Mouse (Mus musculus): ENCODE results near the gene Lysmd2.
"Not testable (repeated sequence)": the region's sequence is repeated elsewhere in the genome, so short reads cannot be mapped to it uniquely, and the experiment has no call there.

Lysmd2 gene

DNA sequence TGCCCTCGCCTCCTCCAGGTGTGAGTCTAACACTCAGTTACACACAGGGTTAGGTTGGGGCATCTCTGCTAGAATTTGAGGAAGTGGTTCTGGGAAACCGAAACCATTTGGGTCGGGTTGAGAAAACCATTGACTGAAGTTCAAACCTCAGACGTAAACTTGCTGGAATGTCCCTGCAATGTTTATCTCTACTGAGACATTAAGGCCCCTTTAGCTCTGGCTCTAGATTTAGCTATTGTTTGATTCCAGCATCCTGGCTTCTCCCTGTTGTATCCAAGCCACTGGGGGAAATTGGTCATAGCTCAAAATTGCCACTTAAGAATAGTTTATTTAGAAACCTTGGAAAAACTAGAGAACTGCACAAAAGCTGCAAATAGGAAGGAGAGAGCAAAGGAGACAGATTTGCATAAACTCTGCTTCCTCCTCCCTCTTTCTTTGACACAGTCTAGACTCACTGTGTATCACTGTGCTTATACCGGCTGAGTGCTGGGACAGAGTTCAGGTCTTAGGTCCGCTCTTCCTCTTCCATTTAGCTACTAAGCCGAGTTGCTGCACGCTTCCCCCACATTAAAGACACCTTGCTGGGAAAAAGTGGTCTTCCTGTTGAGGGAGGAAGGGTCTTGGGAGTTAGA lies 5.4 kb downstream of the Lysmd2 start:
- no peak for DNase-seq

GRCm38 (mm10) chr9:75632111-75632510 lies 6.6 kb downstream of the Lysmd2 start:
- peak; percentile 23 for DNase-seq

GRCm38 (mm10) chr9:75632902-75633301 lies 7.4 kb downstream of the Lysmd2 start:
- DNase-seq: peak; percentile 48

DNA sequence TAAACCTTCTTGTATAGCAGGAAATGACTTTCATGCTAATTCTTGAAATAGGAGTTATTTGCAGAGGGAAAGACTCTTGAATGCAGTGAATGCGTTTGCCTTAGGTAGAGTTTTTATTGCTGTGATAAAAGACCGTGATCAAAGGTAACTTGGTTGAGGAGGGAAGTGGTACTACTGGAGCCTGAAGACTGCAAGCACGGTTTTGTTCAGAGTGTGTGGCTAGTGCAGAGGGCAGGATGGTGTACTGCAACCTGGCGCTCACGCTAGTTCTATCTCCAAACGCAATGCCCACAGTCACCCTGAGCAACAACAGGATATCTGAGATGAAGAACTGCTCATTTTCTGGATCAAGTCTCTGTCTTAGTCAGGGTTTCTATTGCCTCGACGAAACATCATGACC lies 8.1 kb downstream of the Lysmd2 start:
- DNase-seq: no peak

GRCm38 (mm10) chr9:75634226-75634625 lies 8.7 kb downstream of the Lysmd2 start:
- no peak for DNase-seq

GRCm38 (mm10) chr9:75645405-75645804 lies 19.9 kb downstream of the Lysmd2 start:
- DNase-seq: no peak

GRCm38 (mm10) chr9:75653981-75654911 lies 28.7 kb downstream of the Lysmd2 start:
- peak; percentile 19 for DNase-seq

DNA sequence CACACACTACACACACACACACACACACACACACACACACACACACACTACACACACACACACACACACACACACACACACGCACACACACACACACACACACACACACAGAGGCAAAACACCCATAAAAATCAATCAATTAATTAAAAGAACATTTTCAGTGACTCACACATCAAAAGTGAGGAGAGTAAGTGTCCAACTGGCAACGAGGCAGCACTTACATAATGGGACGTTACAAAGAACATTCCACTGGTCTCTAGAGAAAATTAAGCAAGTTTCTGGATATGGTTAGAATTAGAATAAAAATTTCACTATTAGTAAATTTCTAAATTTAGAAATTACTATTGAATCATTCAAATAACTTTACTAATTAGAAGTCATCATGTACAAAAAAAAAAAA lies 30.9 kb downstream of the Lysmd2 start:
- DNase-seq: not testable (repeated sequence)

DNA sequence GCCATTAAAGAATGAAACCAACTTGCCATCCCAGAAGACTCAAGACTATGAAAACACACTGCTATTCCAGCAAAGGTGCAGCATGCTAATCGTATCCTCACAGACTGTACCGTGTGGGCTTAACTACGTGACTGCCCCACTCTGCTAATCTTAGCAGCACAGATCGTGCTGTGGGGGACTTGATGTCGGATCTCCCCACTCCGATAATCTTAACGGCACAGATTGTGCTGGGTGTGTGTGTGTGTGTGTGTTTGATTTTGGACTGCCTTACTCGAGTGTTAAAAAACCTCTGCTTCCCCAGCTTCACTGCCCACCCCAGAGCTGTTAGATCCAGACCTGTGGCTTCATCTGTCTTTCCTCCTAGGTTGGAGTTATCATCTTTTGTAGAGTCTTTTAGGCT lies 35.4 kb downstream of the Lysmd2 start:
- no peak for DNase-seq

DNA sequence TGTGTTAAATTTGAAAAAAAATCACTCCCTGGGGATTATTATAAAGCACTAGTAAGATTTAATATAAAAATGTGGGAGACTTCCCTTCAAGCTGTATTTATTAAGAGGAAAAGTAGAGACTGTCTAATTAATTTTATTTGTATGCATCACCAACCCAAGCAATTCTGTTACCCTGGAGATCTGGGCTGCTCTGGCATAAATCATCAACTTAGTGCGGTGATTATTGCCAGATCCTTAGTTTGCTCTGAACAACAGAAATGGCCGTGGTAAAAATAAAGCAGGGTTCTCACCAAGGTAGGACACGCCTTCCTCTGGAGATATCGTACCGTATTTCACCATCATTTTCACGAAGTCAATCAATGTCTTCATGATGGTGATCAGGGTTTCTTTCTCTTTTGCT lies 39.8 kb downstream of the Lysmd2 start:
- DNase-seq: no peak

- DNase-seq: no peak
Measured at GRCm38 (mm10) chr9:75666612-75667011, 41.1 kb downstream of the Lysmd2 start.

GRCm38 (mm10) chr9:75672769-75673168 lies 47.2 kb downstream of the Lysmd2 start:
- no peak for DNase-seq

DNA sequence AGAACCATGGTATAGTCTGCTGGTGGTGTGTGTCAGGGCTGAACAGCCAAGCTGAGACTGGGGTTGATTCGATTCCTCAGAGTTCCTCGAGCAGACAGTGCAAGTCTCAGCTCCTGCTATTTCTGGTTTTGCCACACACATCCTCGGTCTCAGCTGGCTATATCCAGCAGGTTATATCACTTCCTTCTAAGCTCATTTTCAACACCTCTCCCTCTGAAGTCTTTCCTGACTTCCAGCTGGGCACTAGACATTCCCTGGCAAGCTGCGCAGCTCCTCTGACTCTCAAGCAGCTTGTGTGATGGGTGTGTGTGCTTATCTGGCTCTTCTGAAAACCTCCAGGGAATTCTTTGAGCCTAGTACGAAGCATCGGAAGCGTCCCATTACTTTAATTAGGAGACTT lies 50.7 kb downstream of the Lysmd2 start:
- DNase-seq: no peak

GRCm38 (mm10) chr9:75678341-75678740 lies 52.8 kb downstream of the Lysmd2 start:
- DNase-seq: no peak

GRCm38 (mm10) chr9:75679629-75680028 lies 54.1 kb downstream of the Lysmd2 start:
- DNase-seq: no peak

GRCm38 (mm10) chr9:75680606-75681005 lies 55.1 kb downstream of the Lysmd2 start:
- DNase-seq: no peak

- peak; percentile 93 for DNase-seq
Measured at GRCm38 (mm10) chr9:75683426-75684191, 58.1 kb downstream of the Lysmd2 start, which contains the start of gene Scg3. TSS of gene Scg3 (minus strand) at chr9:75684056.

DNA sequence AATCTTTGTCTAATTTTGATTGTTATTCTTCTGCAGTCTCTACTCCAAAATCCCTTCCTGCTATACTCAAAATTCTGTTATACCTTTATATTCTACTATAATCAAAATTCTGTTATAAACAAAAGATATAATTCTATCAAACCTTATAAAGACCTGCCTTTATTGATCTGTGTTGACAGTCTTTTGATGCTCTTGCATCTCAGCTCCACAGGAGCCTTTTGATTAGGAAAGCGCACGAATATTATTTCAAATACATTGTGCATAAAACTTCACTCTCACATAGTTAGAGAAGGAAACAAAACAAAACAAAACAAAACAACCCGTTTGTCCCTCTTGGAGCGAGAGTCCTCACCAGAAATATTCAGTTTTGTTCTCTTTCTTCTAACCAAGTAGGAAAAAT lies 58.8 kb downstream of the Lysmd2 start:
- no peak for DNase-seq

DNA sequence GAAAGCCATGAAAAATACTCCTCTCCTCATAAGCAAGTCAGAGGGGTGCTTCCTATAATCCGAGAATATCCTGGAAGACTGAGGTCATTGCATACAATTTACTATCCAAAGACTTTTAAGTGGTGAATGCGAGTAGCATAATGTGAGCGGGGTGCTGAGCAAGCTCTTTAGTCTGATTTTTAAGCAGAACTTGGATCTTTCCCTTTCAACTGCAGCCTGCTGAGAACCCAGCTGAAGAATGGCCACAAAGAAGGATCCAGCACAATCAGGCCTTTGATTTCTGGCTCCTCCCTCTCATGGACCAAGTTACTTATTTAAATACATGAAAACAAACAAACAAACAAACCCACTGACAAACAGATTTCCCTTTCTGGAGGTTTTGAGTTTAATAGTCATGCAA lies 59.2 kb downstream of the Lysmd2 start:
- no peak for DNase-seq

All from retina, postnatal 1 day (tissue).